Mouse (Mus musculus): ENCODE measurements at regions not wholly inside any gene's neighbourhood (a gene's known extent, or its start where the extent isn't known, plus 50 kb on each side); places are given as distances from the start of the nearest gene placed in this dataset.

GRCm38 (mm10) chr6:112220149-112220548, 53.4 kb upstream of the Lmcd1 start:
- Histone ChIP-seq H3K36me3 (ENCODE audit: control insufficient read depth, insufficient read depth, low read length) (no peaks in the 10 kb centered on the region), H3K9me3 (replicated peaks; ENCODE audit: control insufficient read depth, low read length) (no peaks in the 10 kb centered on the region), H3K4me3 (ENCODE audit: low read depth, low read length) (no peak overlapping the region), H3K27ac (ENCODE audit: low read depth, low read length) (no peak overlapping the region), H3K4me2 (ENCODE audit: low read length) (no peak overlapping the region), H3K4me1 (ENCODE audit: control insufficient read depth, insufficient read depth, low read length) (no peaks in the 10 kb centered on the region), H3K9ac (ENCODE audit: low read length) (no peak overlapping the region), H3K27me3 (replicated peaks; ENCODE audit: control insufficient read depth, insufficient read depth, low read length) (no peaks in the 10 kb centered on the region)
- no peak for ATAC-seq
- 81% methylated on average over 3 of the region's 3 CpGs for WGBS
- DNase-seq (ENCODE audit: low spot score), result no peak

GRCm38 (mm10) chr6:112221373-112221772, 52.2 kb upstream of the Lmcd1 start:
- WGBS, result 75% methylated on average over 2 of the region's 2 CpGs
- Histone ChIP-seq H3K4me1 (ENCODE audit: control insufficient read depth, insufficient read depth, low read length) (no peaks in the 10 kb centered on the region), H3K27me3 (replicated peaks; ENCODE audit: control insufficient read depth, insufficient read depth, low read length) (no peaks in the 10 kb centered on the region), H3K36me3 (ENCODE audit: control insufficient read depth, insufficient read depth, low read length) (no peaks in the 10 kb centered on the region), H3K9me3 (replicated peaks; ENCODE audit: control insufficient read depth, low read length) (no peaks in the 10 kb centered on the region), H3K27ac (ENCODE audit: low read depth, low read length) (no peak overlapping the region), H3K9ac (ENCODE audit: low read length) (no peak overlapping the region), H3K4me3 (ENCODE audit: low read depth, low read length) (no peak overlapping the region), H3K4me2 (ENCODE audit: low read length) (no peak overlapping the region)
- no peak for ATAC-seq
- DNase-seq (ENCODE audit: low spot score), result no peak

- Histone ChIP-seq H3K27me3 (replicated peaks; ENCODE audit: control insufficient read depth, insufficient read depth, low read length) (no peaks in the 10 kb centered on the region), H3K4me1 (ENCODE audit: control insufficient read depth, insufficient read depth, low read length) (no peaks in the 10 kb centered on the region), H3K4me2 (ENCODE audit: low read length) (no peak overlapping the region), H3K36me3 (ENCODE audit: control insufficient read depth, insufficient read depth, low read length) (no peaks in the 10 kb centered on the region), H3K4me3 (ENCODE audit: low read depth, low read length) (no peak overlapping the region), H3K27ac (ENCODE audit: low read depth, low read length) (no peak overlapping the region), H3K9ac (ENCODE audit: low read length) (no peak overlapping the region), H3K9me3 (replicated peaks; ENCODE audit: control insufficient read depth, low read length) (no peaks in the 10 kb centered on the region)
- DNase-seq (ENCODE audit: low spot score) (no peak), ATAC-seq (no peak)
- WGBS, result 88% methylated on average over 7 of the region's 7 CpGs
Measured at GRCm38 (mm10) chr6:112223325-112223724, 50.2 kb upstream of the Lmcd1 start.

All from forebrain, embryonic 14.5 days (tissue).